Mouse (Mus musculus) midbrain, embryonic 14.5 days (tissue): ENCODE results near the gene Gfra1. TPM values are rescaled to one million over a fixed set of nuclear protein-coding genes. Genes with fewer than 3 reads are reported as not detected.

ENCODE experiments used
- ATAC-seq: fragments of 200-750 bp; cut with Nextera tagmentation; 2 replicates; pipeline ENCODE4 v1.8.0; 2017; ENCODE audit warnings: moderate number of reproducible peaks, moderate library complexity; ENCODE audit not compliant: low FRiP score, low TSS enrichment
- DNase-seq: peaks from one replicate; pipeline ENCODE4 v3.0.0-alpha.2; 2015
- H3K27ac ChIP-seq: fragments of 300-500 bp; sonication (generic); replicated peaks from 2 replicates; pipeline ENCODE4 v1.5.1; 2014; ENCODE audit warnings: mild to moderate bottlenecking, low read depth, low read length, moderate library complexity
- H3K27me3 ChIP-seq: fragments of 300-500 bp; sonication (generic); 2 replicates; pipeline ENCODE4 v1.6.1; 2014; ENCODE audit warnings: low read length, control low read depth, mixed read lengths; ENCODE audit not compliant: control insufficient read depth, insufficient read depth
- H3K36me3 ChIP-seq: fragments of 300-500 bp; sonication (generic); 2 replicates; pipeline ENCODE4 v1.6.1; 2014; ENCODE audit warnings: low read length, control low read depth; ENCODE audit not compliant: control insufficient read depth, insufficient read depth
- H3K4me1 ChIP-seq: fragments of 300-500 bp; sonication (generic); 2 replicates; pipeline ENCODE4 v1.6.1; 2014; ENCODE audit warnings: mild to moderate bottlenecking, antibody characterized with exemption, low read length, control low read depth; ENCODE audit not compliant: control insufficient read depth, insufficient read depth
- H3K4me2 ChIP-seq: fragments of 300-500 bp; sonication (generic); 2 replicates; pipeline ENCODE4 v1.6.1; 2014; ENCODE audit warnings: mild to moderate bottlenecking, low read length, moderate library complexity
- H3K4me3 ChIP-seq: fragments of 300-500 bp; sonication (generic); replicated peaks from 2 replicates; pipeline ENCODE4 v1.5.1; 2014; ENCODE audit warnings: low read depth, low read length
- H3K9ac ChIP-seq: fragments of 300-500 bp; sonication (generic); replicated peaks from 2 replicates; pipeline ENCODE4 v1.6.1; 2014; ENCODE audit warnings: mild to moderate bottlenecking, low read length, moderate library complexity
- H3K9me3 ChIP-seq: fragments of 300-500 bp; sonication (generic); 2 replicates; pipeline ENCODE4 v1.6.1; 2016; ENCODE audit warnings: low read length, control low read depth, mixed read lengths; ENCODE audit not compliant: control insufficient read depth
- WGBS: fragments of 180-500 bp; shearing (Covaris S2); extraction: QIAGEN DNeasy Blood & Tissue Kit; methylation state at CpG from one replicate; pipeline ENCODE4 v1.1.7; 2014; 5-methylcytosine and 5-hydroxymethylcytosine counted together
- polyA plus RNA-seq: library from polyadenylated mRNA; unstranded; fragments of >200 nt; fragmentation: Nextera tagmentation; extraction: Ambion mirVana; gene quantifications from 2 replicates; pipeline ENCODE4 v1.2.1, GENCODE M21; 2014

The Gfra1 gene
- polyA plus RNA-seq, 1 experiment from 2014 or later: 40.5 TPM

GRCm38 (mm10) chr19:58193733-58194456 lies 261.8 kb downstream of the Gfra1 start:
- H3K4me1 ChIP-seq: no peaks in the 10 kb centered on the region
- no peaks in the 10 kb centered on the region for H3K27me3 ChIP-seq
- ATAC-seq (no peak), DNase-seq (no peak)
- H3K4me2 ChIP-seq: no peak overlapping the region
- no peak overlapping the region for H3K27ac ChIP-seq
- no peak overlapping the region for H3K4me3 ChIP-seq
- WGBS: 89% methylated on average over 7 of the region's 7 CpGs
- H3K9me3 ChIP-seq: no peaks in the 10 kb centered on the region
- no peaks in the 10 kb centered on the region for H3K36me3 ChIP-seq
- no peak overlapping the region for H3K9ac ChIP-seq

- Histone ChIP-seq H3K27ac (no peak overlapping the region), H3K9ac (no peak overlapping the region), H3K4me2 (no peak overlapping the region), H3K36me3 (no peaks in the 10 kb centered on the region), H3K9me3 (no peaks in the 10 kb centered on the region), H3K4me3 (no peak overlapping the region), H3K4me1 (no peaks in the 10 kb centered on the region), H3K27me3 (no peaks in the 10 kb centered on the region)
- DNase-seq (no peak), ATAC-seq (no peak)
- 93% methylated on average over 2 of the region's 2 CpGs for WGBS
These were observed 264.8 kb downstream of the Gfra1 start for GRCm38 (mm10) chr19:58190947-58191346.

GRCm38 (mm10) chr19:58186558-58186957 lies 269.2 kb downstream of the Gfra1 start:
- Histone ChIP-seq H3K4me2 (no peak overlapping the region), H3K27me3 (no peaks in the 10 kb centered on the region), H3K4me3 (no peak overlapping the region), H3K9ac (no peak overlapping the region), H3K36me3 (no peaks in the 10 kb centered on the region), H3K4me1 (no peaks in the 10 kb centered on the region), H3K27ac (no peak overlapping the region), H3K9me3 (no peaks in the 10 kb centered on the region)
- ATAC-seq (no peak), DNase-seq (no peak)
- 67% methylated on average over 4 of the region's 4 CpGs for WGBS

Other genes with a start within 250 kb of the Gfra1 start
- gene Ccdc172, start 56.1 kb upstream of the Gfra1 start, polyA plus RNA-seq: not detected in 2 replicates
- 0.15 TPM in 1 of 2 replicates, not detected in the other for gene Pnlip, start 196.6 kb upstream of the Gfra1 start, polyA plus RNA-seq